Mouse (Mus musculus) bone marrow macrophage, adult 2 months (primary cell): Measurements from ENCODE around the gene Gimap3.

Experiments
- CTCF ChIP-seq: IDR thresholded peaks from 2 replicates; pipeline ENCODE4 v1.5.1; 2012; ENCODE audit warnings: low read depth, mild to moderate bottlenecking, low read length, moderate library complexity
- POLR2A ChIP-seq: IDR thresholded peaks from 2 replicates; pipeline ENCODE4 v1.6.1; 2012; ENCODE audit warnings: mild to moderate bottlenecking, low read depth, low read length, borderline replicate concordance

GRCm38 (mm10) chr6:48745490-48745889 is 25.2 kb downstream of the Gimap3 start:
- TF ChIP-seq CTCF (no peak), POLR2A (no peak)
